Mouse (Mus musculus) C2C12 (cell line): ENCODE results near the gene Rd3l. TPM values are rescaled to one million over a fixed set of nuclear protein-coding genes. Genes with fewer than 3 reads are reported as not detected.
"Not testable (repeated sequence)": the region's sequence is repeated elsewhere in the genome, so short reads cannot be mapped to it uniquely, and the experiment has no call there.

ENCODE experiments used
- H3K27me3 ChIP-seq: one replicate; pipeline ENCODE4 v1.6.1; 2011; ENCODE audit not compliant: control insufficient read depth, insufficient read depth, insufficient read length
- H3K36me3 ChIP-seq: one replicate; pipeline ENCODE4 v1.6.1; 2011; ENCODE audit not compliant: control insufficient read depth, insufficient read depth
- H3K4me3 ChIP-seq: one replicate; pipeline ENCODE4 v1.5.1; 2011; ENCODE audit warnings: mild to moderate bottlenecking, control low read depth; ENCODE audit not compliant: poor library complexity, insufficient read depth, severe bottlenecking
- H3K79me2 ChIP-seq: one replicate; pipeline ENCODE4 v1.6.1; 2011; ENCODE audit not compliant: control insufficient read depth, insufficient read depth
- H3K79me3 ChIP-seq: one replicate; pipeline ENCODE4 v1.6.1; 2011; ENCODE audit warnings: low read depth, control low read depth
- H3ac ChIP-seq: one replicate; pipeline ENCODE3; 2011; ENCODE audit warnings: low read depth; ENCODE audit not compliant: control insufficient read depth, insufficient read length
- CEBPB ChIP-seq: IDR thresholded peaks from one replicate; pipeline ENCODE4 v1.6.1; 2011; ENCODE audit warnings: low read depth, mild to moderate bottlenecking, control low read depth, moderate library complexity
- CTCF ChIP-seq: IDR thresholded peaks from one replicate; pipeline ENCODE4 v1.5.1; 2011; ENCODE audit not compliant: control insufficient read depth, insufficient read depth, insufficient read length
- FOSL1 ChIP-seq: IDR thresholded peaks from one replicate; pipeline ENCODE4 v1.8.0; 2011; ENCODE audit warnings: mild to moderate bottlenecking, low read length; ENCODE audit not compliant: poor library complexity, insufficient read depth, severe bottlenecking
- MAX ChIP-seq: IDR thresholded peaks from one replicate; pipeline ENCODE4 v1.6.1; 2011; ENCODE audit warnings: mild to moderate bottlenecking, control low read depth
- MYOD1 ChIP-seq: IDR thresholded peaks from one replicate; pipeline ENCODE4 v1.6.1; 2011; ENCODE audit warnings: low read depth; ENCODE audit not compliant: control insufficient read depth, insufficient read length
- MYOG ChIP-seq: IDR thresholded peaks from one replicate; pipeline ENCODE4 v1.6.1; 2011; ENCODE audit not compliant: control insufficient read depth, insufficient read length; ENCODE audit errors: extremely low read depth
- USF1 ChIP-seq: IDR thresholded peaks from one replicate; pipeline ENCODE4 v1.6.1; 2011; ENCODE audit warnings: low read depth, mild to moderate bottlenecking, control low read depth, moderate library complexity
- polyA plus RNA-seq: library from polyadenylated mRNA; unstranded; fragments of >200 nt; fragmentation: generic; extraction: Trizol; gene quantifications from one replicate; pipeline ENCODE4 v1.2.1, GENCODE M21; 2012; ENCODE audit warnings: missing spikeins

Rd3l gene
- polyA plus RNA-seq, 1 experiment = not detected

DNA sequence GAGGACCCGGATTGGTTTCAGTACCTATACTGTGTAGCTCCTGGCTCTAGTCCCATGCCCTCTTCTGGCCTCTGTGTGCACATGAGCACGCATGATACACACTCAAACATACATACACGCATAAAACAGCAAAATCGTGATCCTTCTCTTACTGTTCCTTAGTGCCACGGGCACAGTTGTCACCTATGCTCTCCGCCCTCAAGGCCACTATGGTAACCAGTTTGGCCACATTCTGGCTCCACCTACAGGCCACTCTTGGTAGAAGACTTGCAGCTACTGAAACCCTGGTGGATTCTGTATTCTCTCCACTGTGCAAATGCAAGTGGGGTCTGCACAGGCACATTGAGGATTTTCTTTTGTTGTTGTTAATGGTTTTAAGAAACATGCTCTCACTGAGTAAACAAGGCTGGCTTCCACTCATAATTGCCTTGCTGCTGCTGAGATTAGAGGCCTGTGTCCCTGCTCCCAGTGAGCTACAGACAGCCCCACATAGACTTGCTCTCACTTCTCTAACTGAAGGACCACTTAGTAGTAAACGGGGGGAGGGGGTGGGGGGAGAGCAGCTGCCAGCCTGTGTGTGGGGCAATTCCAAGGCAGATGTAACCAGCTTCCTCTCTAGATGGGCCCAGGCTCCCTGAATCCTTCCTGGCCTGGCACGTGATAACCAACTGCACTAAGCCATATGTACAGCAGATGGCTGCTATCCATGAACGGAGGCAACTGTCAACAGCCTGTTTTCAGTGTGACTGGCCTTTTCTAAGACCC, 22.8 kb downstream of the Rd3l start:
- Histone ChIP-seq H3K79me2 (peaks cover 9% of the 10 kb centered on the region), H3ac (no peak overlapping the region), H3K36me3 (peaks cover 34% of the 10 kb centered on the region), H3K4me3 (no peak overlapping the region), H3K27me3 (no peaks in the 10 kb centered on the region), H3K79me3 (peaks cover 3% of the 10 kb centered on the region)
- TF ChIP-seq CTCF (no peak), MAX (no peak), MYOG (no peak), USF1 (no peak), FOSL1 (no peak), CEBPB (no peak), MYOD1 (no peak)

- H3K36me3 ChIP-seq = peaks cover 19% of the 10 kb centered on the region
- no peaks in the 10 kb centered on the region for H3K79me3 ChIP-seq
- H3K4me3 ChIP-seq = no peak overlapping the region
- no peak overlapping the region for H3ac ChIP-seq
- H3K27me3 ChIP-seq = no peaks in the 10 kb centered on the region
- no peaks in the 10 kb centered on the region for H3K79me2 ChIP-seq
- TF ChIP-seq CTCF = no peak
- no peak for TF ChIP-seq MYOD1
- no peak for TF ChIP-seq USF1
- TF ChIP-seq MAX = no peak
- no peak for TF ChIP-seq CEBPB
- TF ChIP-seq FOSL1 = no peak
- no peak for TF ChIP-seq MYOG
Observed at GRCm38 (mm10) chr12:111956173-111956572, 24.9 kb downstream of the Rd3l start.

- no peaks in the 10 kb centered on the region for H3K79me3 ChIP-seq
- no peaks in the 10 kb centered on the region for H3K79me2 ChIP-seq
- H3K27me3 ChIP-seq = no peaks in the 10 kb centered on the region
- no peak for TF ChIP-seq MYOG
- TF ChIP-seq MAX = no peak
- no peak for TF ChIP-seq CTCF
- no peak for TF ChIP-seq MYOD1
- TF ChIP-seq FOSL1 = no peak
- no peaks in the 10 kb centered on the region for H3K36me3 ChIP-seq
- no peak overlapping the region for H3K4me3 ChIP-seq
- H3ac ChIP-seq = no peak overlapping the region
Observed at GRCm38 (mm10) chr12:111951701-111952100, 29.4 kb downstream of the Rd3l start.

DNA sequence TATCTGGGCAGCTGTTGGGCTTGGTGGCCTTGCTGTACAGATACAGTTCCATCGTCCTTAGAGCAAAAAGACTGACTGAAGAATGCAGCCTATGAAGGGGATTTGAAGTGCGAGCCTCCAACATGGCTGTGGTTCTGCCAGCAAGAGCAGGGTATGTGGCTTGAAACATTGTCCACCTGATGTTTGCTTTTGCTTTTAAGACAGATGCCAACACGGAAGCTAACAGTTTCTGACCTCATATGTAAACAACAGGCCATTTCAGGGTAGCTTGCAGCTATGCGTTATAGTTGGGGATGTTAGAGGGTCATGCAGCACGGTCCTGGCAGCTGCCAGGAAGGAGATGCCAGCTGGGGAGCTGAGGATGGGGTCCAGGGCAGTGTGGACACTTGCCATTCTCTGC, 30.6 kb downstream of the Rd3l start:
- Histone ChIP-seq H3K36me3 (no peaks in the 10 kb centered on the region), H3ac (no peak overlapping the region), H3K4me3 (no peak overlapping the region), H3K27me3 (no peaks in the 10 kb centered on the region), H3K79me2 (no peaks in the 10 kb centered on the region), H3K79me3 (no peaks in the 10 kb centered on the region)
- TF ChIP-seq FOSL1 = no peak
- no peak for TF ChIP-seq MYOG
- no peak for TF ChIP-seq MAX
- TF ChIP-seq USF1 = no peak
- TF ChIP-seq CTCF = no peak
- no peak for TF ChIP-seq MYOD1
- TF ChIP-seq CEBPB = no peak

DNA sequence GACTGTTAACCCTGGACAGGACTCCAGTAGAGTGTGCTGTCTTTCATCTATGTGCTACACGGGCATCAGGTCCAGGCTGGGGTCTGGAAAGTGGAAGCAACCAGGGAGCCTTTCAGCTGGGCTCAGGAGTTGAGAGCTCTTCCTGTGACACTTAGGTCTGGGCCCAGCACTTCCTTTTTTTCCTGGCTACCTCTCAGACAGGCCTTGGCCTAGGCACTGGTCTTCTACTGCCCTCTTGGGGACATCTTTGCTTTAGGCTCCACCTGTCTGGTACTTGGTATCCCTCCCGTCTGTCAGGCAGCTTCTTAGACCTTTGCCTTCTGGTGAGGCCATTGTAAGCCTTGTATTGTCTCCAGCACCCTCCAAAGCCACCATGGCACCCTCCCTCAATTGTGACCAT, 34.4 kb downstream of the Rd3l start:
- TF ChIP-seq MYOG (no peak), CTCF (peak; percentile 47)
- Histone ChIP-seq H3K79me2 (no peaks in the 10 kb centered on the region), H3K36me3 (no peaks in the 10 kb centered on the region), H3K4me3 (no peak overlapping the region), H3K79me3 (no peaks in the 10 kb centered on the region), H3K27me3 (no peaks in the 10 kb centered on the region), H3ac (no peak overlapping the region)

GRCm38 (mm10) chr12:111945765-111946655, 35.1 kb downstream of the Rd3l start:
- H3K79me3 ChIP-seq, H3ac ChIP-seq, H3K79me2 ChIP-seq, H3K36me3 ChIP-seq, H3K27me3 ChIP-seq, H3K4me3 ChIP-seq: not testable (repeated sequence)
